Mouse (Mus musculus) megakaryocyte, embryonic 14.5 days (primary cell): Measurements from ENCODE around the gene S100a4.

Experiments
- FLI1 ChIP-seq: IDR thresholded peaks from 2 replicates; pipeline ENCODE4 v1.6.1; 2012; ENCODE audit warnings: low read length, inconsistent platforms, mixed read lengths
- GATA1 ChIP-seq: IDR thresholded peaks from 3 replicates; pipeline ENCODE4 v1.6.1; 2012; ENCODE audit warnings: mixed read lengths, low read length, inconsistent platforms, borderline replicate concordance

DNA sequence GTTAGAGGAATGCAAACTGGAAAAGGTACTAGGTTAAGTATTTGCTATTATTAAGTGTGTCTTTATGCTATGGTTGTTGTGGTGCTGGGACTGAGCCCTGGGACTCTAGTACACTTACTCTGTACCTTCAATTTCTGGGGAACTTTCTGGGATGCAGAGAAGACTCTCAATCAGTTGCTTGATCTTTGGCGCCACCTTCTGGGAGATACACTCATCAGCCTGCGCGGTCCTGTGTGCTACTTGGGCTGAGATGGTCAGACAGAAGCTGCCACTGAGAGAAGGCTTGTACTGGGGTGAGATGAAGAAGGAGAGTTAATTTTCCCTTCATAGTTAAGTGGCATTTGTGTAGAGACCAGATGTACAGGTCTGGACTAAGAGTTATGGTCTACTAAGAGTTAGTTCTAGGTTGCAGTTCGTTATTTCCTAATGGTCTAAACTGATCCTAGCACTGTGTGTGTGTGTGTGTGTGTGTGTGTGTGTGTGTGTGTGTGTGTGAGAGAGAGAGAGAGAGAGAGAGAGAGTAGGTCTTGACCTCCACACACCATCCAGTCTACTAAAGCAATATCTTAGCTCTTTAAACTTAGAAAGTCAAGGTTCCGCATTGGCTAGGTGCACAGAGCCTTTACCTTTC is 49.4 kb downstream of the S100a4 start:
- TF ChIP-seq GATA1: no peak
- no peak for TF ChIP-seq FLI1
